Mouse (Mus musculus): ENCODE results near the gene Hif3a.

Gene Hif3a

GRCm38 (mm10) chr7:17056601-17057523 is 5.4 kb downstream of the Hif3a start:
- no peak for DNase-seq (ENCODE audit: low read depth, low spot score)

- DNase-seq (ENCODE audit: low read depth, low spot score) = peak; percentile 68
Measured at GRCm38 (mm10) chr7:17056081-17056581, 6.1 kb downstream of the Hif3a start.

- no peak for DNase-seq (ENCODE audit: low read depth, low spot score)
Measured at GRCm38 (mm10) chr7:17055287-17055946, 6.8 kb downstream of the Hif3a start.

- DNase-seq (ENCODE audit: low read depth, low spot score) = no peak
Measured at GRCm38 (mm10) chr7:17054325-17054989, 7.8 kb downstream of the Hif3a start.

DNA sequence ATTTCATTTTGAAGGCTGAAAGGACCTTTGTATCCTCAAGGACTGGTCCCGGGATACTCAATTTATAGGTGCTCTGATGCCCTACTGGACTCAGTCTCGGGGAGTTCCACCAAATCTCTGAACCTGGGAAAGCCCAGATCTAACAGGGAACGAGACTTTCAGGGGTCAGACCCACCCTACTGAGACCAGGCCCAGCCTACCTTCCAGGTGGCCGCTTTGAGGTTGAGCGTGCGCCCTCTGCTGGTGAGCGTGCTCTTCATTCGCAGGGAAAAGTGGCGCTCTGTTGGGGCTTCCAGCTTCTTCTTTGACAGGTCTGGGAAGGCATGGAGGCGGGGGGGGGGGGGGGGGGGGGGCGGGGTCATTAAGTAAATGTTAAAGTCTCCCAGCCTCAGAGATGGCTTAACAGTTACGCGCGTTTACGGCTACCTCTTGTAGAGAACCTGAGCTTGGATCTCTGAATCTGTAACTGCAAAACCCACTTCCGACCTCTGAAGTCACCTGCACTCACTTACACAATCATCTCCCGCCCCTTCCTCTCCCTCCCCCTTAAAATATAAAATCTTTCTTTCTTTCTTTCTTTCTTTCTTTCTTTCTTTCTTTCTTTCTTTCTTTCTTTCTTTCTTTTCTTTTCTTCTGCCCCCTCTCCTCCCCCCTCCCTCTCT is 11.2 kb downstream of the Hif3a start:
- no peak for DNase-seq (ENCODE audit: low read depth, low spot score)

- DNase-seq (ENCODE audit: low read depth, low spot score) = no peak
Measured at GRCm38 (mm10) chr7:17050491-17050890, 11.7 kb downstream of the Hif3a start.

- DNase-seq (ENCODE audit: low read depth, low spot score) = no peak
Measured at GRCm38 (mm10) chr7:17048431-17049190, 13.6 kb downstream of the Hif3a start.

- no peak for DNase-seq (ENCODE audit: low read depth, low spot score)
Measured at GRCm38 (mm10) chr7:17047041-17047682, 15.1 kb downstream of the Hif3a start.

DNA sequence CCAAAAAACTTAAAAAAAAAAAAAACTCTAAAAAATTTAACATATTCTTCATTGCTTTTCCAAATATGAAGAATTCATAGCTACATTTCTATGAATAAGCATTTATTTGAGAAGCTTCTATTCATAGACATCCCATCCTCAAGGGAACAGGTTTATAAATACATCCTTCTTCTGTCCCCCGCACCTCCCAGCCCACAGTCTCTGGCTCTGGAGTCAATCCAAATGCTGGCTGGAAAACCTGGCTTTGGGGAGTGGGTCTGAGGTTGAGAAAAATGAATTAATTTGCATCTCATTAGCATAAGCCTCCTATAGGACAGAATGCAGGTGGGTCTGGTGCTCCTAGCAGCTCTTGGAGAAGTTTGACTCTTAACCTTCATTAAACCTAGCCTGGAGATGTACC is 16.5 kb downstream of the Hif3a start:
- no peak for DNase-seq (ENCODE audit: low read depth, low spot score)

DNA sequence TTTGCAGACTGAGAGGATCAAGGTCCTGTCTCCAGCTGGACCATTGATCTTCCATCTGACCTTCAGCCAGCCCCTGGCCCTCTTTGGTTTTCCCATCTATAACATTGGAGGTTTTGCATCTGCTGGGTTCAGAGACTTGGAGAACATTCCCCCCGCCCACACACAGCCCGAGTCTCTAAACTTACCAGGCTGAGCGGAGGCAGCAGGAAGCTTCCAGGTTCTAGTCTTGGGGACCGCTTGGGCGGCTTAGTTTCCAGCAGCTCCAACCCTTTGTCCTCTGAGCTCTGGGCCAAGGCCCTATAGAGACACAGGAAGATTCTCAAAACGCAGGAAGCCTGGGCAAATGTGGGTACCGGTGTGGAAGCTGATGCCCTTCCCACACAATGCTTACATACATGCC is 22.9 kb downstream of the Hif3a start:
- DNase-seq (ENCODE audit: low read depth, low spot score) = no peak

DNA sequence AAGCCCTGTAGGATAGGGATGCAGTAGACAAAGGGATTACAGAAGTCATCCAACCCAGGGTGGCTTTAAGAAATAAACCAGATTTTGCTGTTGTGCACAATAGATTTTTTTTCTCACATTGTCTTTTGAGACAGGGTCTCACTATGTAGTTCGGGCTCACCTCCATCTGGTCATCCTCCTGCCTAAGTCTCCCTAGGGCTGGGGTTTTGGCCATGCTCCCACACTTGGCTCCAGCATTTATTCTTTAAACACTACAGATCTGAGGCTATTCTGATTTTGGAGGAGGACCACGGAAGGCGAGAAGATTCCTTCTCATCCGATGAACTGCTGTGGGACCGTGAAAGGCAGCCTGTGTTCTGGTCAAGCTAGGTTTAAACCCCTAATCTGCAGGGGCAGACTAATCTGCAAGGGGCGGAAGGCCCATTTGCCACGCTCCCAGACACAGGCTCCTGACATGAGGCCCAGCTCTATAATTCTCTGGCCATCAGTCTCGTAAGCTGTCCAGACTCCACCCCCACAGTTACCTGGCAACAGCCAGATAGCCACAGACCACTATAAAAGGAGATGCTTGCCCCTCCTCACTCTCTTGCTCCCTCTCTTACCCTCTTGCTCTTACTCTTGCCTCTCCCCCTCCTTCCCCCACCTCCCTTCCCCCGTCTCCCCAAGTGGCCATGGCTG is 24.1 kb downstream of the Hif3a start:
- DNase-seq (ENCODE audit: low read depth, low spot score) = no peak

DNA sequence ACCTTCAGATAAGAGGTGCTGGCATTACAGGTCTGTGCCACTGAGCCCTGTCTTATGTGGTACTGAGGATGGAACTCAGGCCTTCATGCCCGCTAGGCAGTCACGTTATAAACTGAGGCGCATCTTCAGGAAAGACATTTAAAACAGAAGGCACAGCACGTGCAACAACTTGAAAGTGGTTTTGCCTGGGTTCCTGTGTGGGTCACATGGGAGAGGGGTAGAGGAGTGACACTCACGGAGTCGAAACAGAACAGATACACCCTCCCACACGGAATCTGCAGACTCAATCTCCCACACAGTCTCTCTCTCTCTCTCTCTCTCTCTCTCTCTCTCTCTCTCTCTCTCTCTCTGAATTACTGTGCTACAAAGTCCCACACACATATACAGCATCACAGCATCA is 32.0 kb downstream of the Hif3a start:
- DNase-seq (ENCODE audit: low read depth, low spot score) = no peak

DNA sequence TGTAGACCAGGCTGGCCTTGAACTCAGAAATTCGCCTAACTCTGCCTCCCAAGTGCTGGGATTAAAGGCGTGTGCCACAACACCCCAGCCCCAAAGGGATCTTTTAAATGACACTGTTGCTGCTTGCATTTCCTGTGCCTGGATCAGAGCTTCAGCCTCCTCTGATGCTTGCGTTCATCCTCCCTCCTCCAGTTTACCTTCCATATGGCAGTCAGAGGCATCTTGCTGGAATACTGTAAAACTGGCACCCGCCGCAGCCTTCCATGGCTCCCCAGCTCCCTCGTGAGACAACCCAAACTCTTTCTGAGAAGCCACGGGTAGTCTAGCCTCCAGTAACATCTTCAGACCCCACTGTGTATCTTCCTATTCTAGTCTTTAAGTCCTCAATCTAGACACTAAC is 33.3 kb downstream of the Hif3a start:
- no peak for DNase-seq (ENCODE audit: low read depth, low spot score)

GRCm38 (mm10) chr7:17027588-17028343 is 34.5 kb downstream of the Hif3a start, which contains the start of gene Ppp5c:
Gene Ppp5c (minus strand): TSS chr7:17027924.
- peak; percentile 87 for DNase-seq (ENCODE audit: low read depth, low spot score)

DNA sequence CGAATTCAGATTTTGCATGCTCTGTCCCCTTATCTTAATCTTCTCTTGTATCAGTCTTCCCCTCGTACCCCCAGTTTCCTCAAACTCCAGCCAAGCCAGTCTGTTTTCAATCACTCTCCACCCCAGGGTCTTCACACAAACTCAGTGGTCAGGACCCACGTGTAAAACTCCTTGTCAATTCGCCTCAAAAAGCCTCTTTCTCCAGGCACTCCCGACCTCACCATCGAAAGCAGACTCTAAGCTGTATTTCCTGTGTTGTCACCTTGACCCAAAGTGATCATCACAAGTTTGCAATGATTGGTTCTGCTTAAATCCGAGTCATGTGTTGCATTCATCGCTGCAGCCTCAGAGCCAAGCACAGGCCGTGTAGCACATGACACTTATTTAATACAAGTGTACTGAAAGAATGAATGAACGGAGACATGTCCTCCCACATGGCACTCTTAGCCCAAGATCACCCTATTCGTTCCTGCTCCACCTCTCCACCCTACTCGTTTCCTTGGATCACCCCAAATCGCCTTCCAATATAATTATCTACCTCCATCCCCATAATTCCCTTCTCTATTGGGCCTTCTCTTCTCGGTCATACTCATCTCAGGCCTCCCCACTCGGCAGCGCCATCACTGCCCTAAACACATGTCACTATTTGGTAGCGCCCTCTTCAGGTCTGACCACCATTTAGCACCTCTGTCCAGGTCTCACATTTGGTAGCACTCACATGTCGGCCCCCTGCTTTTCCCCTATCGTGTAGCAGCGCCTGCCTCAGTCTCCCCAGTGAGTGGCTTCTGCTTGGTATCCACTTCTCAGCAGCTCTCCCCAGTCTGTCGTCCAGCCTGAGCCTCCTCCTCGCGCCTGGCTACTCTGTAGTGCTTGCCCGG is 35.3 kb downstream of the Hif3a start:
- peak; percentile 53 for DNase-seq (ENCODE audit: low read depth, low spot score)

GRCm38 (mm10) chr7:17025896-17026622 is 36.2 kb downstream of the Hif3a start:
- DNase-seq (ENCODE audit: low read depth, low spot score) = no peak

- no peak for DNase-seq (ENCODE audit: low read depth, low spot score)
Measured at GRCm38 (mm10) chr7:17025505-17025894, 36.7 kb downstream of the Hif3a start.
